ENCODE assay signal across 8 mouse cellular contexts in the genomic region with DNA sequence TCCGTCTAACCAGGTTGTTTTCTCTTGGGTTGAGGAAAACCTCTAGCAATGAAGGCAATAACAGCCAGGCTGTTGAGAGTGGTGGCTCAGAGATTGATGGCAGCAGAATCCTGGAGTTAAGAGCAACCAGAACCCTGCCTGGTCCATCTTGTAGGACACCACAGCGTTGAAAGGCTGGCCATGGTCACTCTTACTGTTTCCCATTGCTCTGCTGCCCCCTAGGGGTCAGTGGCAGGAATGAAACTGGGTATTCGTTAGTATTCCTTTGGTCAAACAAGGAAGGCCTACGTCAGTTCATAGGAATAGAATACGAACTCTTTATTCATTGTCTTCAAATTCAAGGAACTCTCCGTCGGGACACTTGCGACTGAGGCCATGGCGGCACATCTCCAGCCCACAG. TPM values are rescaled to one million over a fixed set of nuclear protein-coding genes. Genes with fewer than 3 reads are reported as not detected.
A peak's percentile ranks its signal among the peaks of the same experiment; 100 is the strongest.
DNase-seq lines count a peak whose midpoint lies in the region; ATAC-seq and TF ChIP-seq lines count a peak whose summit lies in the region.
"Had no signal": no experiment of that assay in that cellular context is flagged by ENCODE, and none has a peak within 500 bp of the region (broad histone marks: within the 10 kb centered on the region; RNA-seq: fewer than 3 reads in every experiment).

No protein-coding gene starts in this region.

- no peak overlapping the region for H3K4me2 ChIP-seq in heart, postnatal 0 days (ENCODE audit: low read depth, low read length)

- H3K9ac ChIP-seq in MEL (ENCODE audit: control insufficient read depth, low read depth, low read length, poor library complexity, severe bottlenecking): no peak overlapping the region
- H3K9ac ChIP-seq in heart, postnatal 0 days (replicated peaks; ENCODE audit: low read depth, low read length): no peak overlapping the region

- peak; percentile 49 to 72 (median 59) for TF ChIP-seq CTCF in MEL (IDR thresholded peaks at IDR 0.05 in 2 of 3, conservative IDR thresholded peaks at IDR 0.05 in 1 of 3; ENCODE audit: control insufficient read depth in 1 of 3, insufficient read depth in 1 of 3, low read depth in 2 of 3, low read length in 3 of 3, poor library complexity in 1 of 3, severe bottlenecking in 1 of 3)
- TF ChIP-seq CTCF in heart, postnatal 0 days (IDR thresholded peaks at IDR 0.05; ENCODE audit: low read depth): peak; percentile 89

- no peak for TF ChIP-seq EP300 in MEL (IDR thresholded peaks at IDR 0.05; ENCODE audit: low read depth in 1 of 2, low read length in 2 of 2)
- no peak for TF ChIP-seq EP300 in heart, postnatal 0 days (IDR thresholded peaks at IDR 0.05; ENCODE audit: low read depth)

- H3K27ac ChIP-seq in MEL (ENCODE audit: control insufficient read depth, low read depth, low read length): no peak overlapping the region
- H3K27ac ChIP-seq in heart, postnatal 0 days (ENCODE audit: low read depth): no peak overlapping the region

- no peaks in the 10 kb centered on the region for H3K27me3 ChIP-seq in MEL (ENCODE audit: control insufficient read depth in 1 of 2, insufficient read depth in 2 of 2, low read length in 2 of 2)
- H3K27me3 ChIP-seq in heart, postnatal 0 days (ENCODE audit: control insufficient read depth, insufficient read depth, low read length): peaks cover 47% of the 10 kb centered on the region

- H3K36me3 ChIP-seq in MEL (ENCODE audit: control insufficient read depth in 1 of 2, insufficient read depth in 2 of 2, low read length in 2 of 2): no peaks in the 10 kb centered on the region
- no peaks in the 10 kb centered on the region for H3K36me3 ChIP-seq in heart, postnatal 0 days (replicated peaks; ENCODE audit: control insufficient read depth, insufficient read depth, low read length)

- no peak for TF ChIP-seq POLR2A in MEL (IDR thresholded peaks at IDR 0.05; ENCODE audit: control insufficient read depth in 1 of 2, insufficient read depth in 1 of 2, low read depth in 1 of 2, low read length in 2 of 2, poor library complexity in 1 of 2)

- peak; percentile 20 for DNase-seq in MEL (ENCODE audit: low read depth, low spot score)
- DNase-seq in adrenal gland, postnatal 10 days: peak; percentile 80
- peak; percentile 64 for DNase-seq in embryo, embryonic 11.5 days (ENCODE audit: low read depth, low spot score)
- DNase-seq in heart, postnatal 0 days (ENCODE audit: low spot score): peak; percentile 61
- peak; percentile 75 to 78 for DNase-seq in layer of hippocampus, postnatal 10 days (ENCODE audit: low spot score in 2 of 2)
- peak; percentile 48 to 73 for DNase-seq in lung, postnatal 4 days
- peak; percentile 53 for DNase-seq in right cerebral cortex, postnatal 25 days

- no peaks in the 10 kb centered on the region for H3K4me1 ChIP-seq in MEL (ENCODE audit: control insufficient read depth in 1 of 2, insufficient read depth in 2 of 2, low read length in 2 of 2)
- no peaks in the 10 kb centered on the region for H3K4me1 ChIP-seq in heart, postnatal 0 days (ENCODE audit: control insufficient read depth, insufficient read depth)

- no peak overlapping the region for H3K4me3 ChIP-seq in MEL (ENCODE audit: control insufficient read depth in 1 of 2, insufficient read depth in 1 of 2, low read depth in 2 of 2, low read length in 2 of 2)
- no peak overlapping the region for H3K4me3 ChIP-seq in heart, postnatal 0 days (ENCODE audit: low read depth, low read length)

- no peaks in the 10 kb centered on the region for H3K79me2 ChIP-seq in MEL (ENCODE audit: control insufficient read depth, insufficient read depth, low read length, poor library complexity)

- H3K9me3 ChIP-seq in MEL (replicated peaks; ENCODE audit: insufficient read depth, low read length): no peaks in the 10 kb centered on the region
- no peaks in the 10 kb centered on the region for H3K9me3 ChIP-seq in heart, postnatal 0 days (replicated peaks; ENCODE audit: control insufficient read depth, low read length)

- ATAC-seq in heart, postnatal 0 days (ENCODE audit: insufficient read depth, low read depth): peak; percentile 57

- TF ChIP-seq RAD21 in MEL (IDR thresholded peaks at IDR 0.05; ENCODE audit: low read depth, low read length): peak; percentile 24

- WGBS in heart, postnatal 0 days: 12% methylated on average over 9 of the region's 9 CpGs

TF ChIP-seq in MEL, 35 proteins besides CTCF, POLR2A, EP300 and RAD21:
- TF ChIP-seq MAX (IDR thresholded peaks at IDR 0.05; ENCODE audit: low read length) (no peak), POLR2AphosphoS2 (IDR thresholded peaks at IDR 0.05; ENCODE audit: low read length) (no peak), HCFC1 (IDR thresholded peaks at IDR 0.05; ENCODE audit: low read depth, low read length) (no peak), E2F4 (IDR thresholded peaks at IDR 0.05; ENCODE audit: borderline replicate concordance, low read depth, low read length) (no peak), NELFE (IDR thresholded peaks at IDR 0.05; ENCODE audit: low read depth, low read length) (no peak), NRF1 (IDR thresholded peaks at IDR 0.05; ENCODE audit: insufficient read depth, low read depth, low read length, poor library complexity, severe bottlenecking) (no peak), MXI1 (IDR thresholded peaks at IDR 0.05; ENCODE audit: low read depth, low read length) (no peak), MYB (IDR thresholded peaks at IDR 0.05; ENCODE audit: low read depth, low read length) (no peak), CHD1 (IDR thresholded peaks at IDR 0.05; ENCODE audit: low read depth, low read length) (no peak), TCF12 (IDR thresholded peaks at IDR 0.05; ENCODE audit: low read depth, low read length) (no peak), RCOR1 (IDR thresholded peaks at IDR 0.05; ENCODE audit: low read depth, low read length) (no peak), TBP (IDR thresholded peaks at IDR 0.05; ENCODE audit: low read depth, low read length) (no peak), ZKSCAN1 (IDR thresholded peaks at IDR 0.05; ENCODE audit: low read depth, low read length) (no peak), ZMIZ1 (IDR thresholded peaks at IDR 0.05; ENCODE audit: low read depth, low read length) (no peak), JUND (IDR thresholded peaks at IDR 0.05; ENCODE audit: low read depth, low read length) (no peak)
TF ChIP-seq in MEL: peak in this region for 0.

RNA-seq across cellular contexts. Expression of a gene that starts 18.4 kb away (rescaled TPM):
- total RNA-seq in MEL (2012; rRNA removed): not detected in 2 replicates
- not detected for polyA plus RNA-seq in MEL (2012; ENCODE audit: insufficient read depth in 1 of 2, insufficient read length in 2 of 2, low read depth in 1 of 2, low replicate concordance in 2 of 2, missing spikeins in 1 of 2)
- total RNA-seq in adrenal gland, postnatal 10 days (2021): not detected
- not detected in 2 replicates for total RNA-seq in heart, postnatal 0 days (2014; rRNA removed; ENCODE audit: low replicate concordance)
- polyA plus RNA-seq in heart, postnatal 0 days (2015; fragmentation: Nextera tagmentation; extraction: Ambion mirVana): 0.04 TPM in 1 of 2 replicates, not detected in the other
- 1 to 10 TPM; 1.7 to 2.2 TPM for total RNA-seq in layer of hippocampus, postnatal 10 days (2021)
- polyA plus RNA-seq: gonadal fat pad, adult 2 months had no signal

RNA-seq across cellular contexts. Expression of a gene that starts 43.7 kb away (rescaled TPM):
- not detected in 2 replicates for total RNA-seq in MEL (2012; rRNA removed)
- not detected for polyA plus RNA-seq in MEL (2012; ENCODE audit: insufficient read depth in 1 of 2, insufficient read length in 2 of 2, low read depth in 1 of 2, low replicate concordance in 2 of 2, missing spikeins in 1 of 2)
- 1 to 10 TPM; 5.6 to 8.0 TPM for total RNA-seq in adrenal gland, postnatal 10 days (2021)
- not detected in 2 replicates for total RNA-seq in heart, postnatal 0 days (2014; rRNA removed; ENCODE audit: low replicate concordance)
- polyA plus RNA-seq in heart, postnatal 0 days (2015; fragmentation: Nextera tagmentation; extraction: Ambion mirVana): 0.15 TPM in 1 of 2 replicates, not detected in the other
- total RNA-seq in layer of hippocampus, postnatal 10 days (2021): 1 to 10 TPM; 1.8 to 3.2 TPM

Comparison
In these comparisons a context has a peak if more than half of its experiments do, and no peak if none do; other contexts are left out.
1. DNase-seq: peak in every context shown above with its lines; median percentile 80 in adrenal gland, postnatal 10 days; 76 in layer of hippocampus, postnatal 10 days; 64 in embryo, embryonic 11.5 days; 61 in heart, postnatal 0 days; 60 in lung, postnatal 4 days; 53 in right cerebral cortex, postnatal 25 days; 20 in MEL.